Mouse (Mus musculus) bone marrow macrophage, adult 2 months (primary cell): ENCODE data around the gene Minos1.

Source experiments
- CTCF ChIP-seq: IDR thresholded peaks from 2 replicates; pipeline ENCODE4 v1.5.1; 2012; ENCODE audit warnings: low read depth, mild to moderate bottlenecking, low read length, moderate library complexity
- POLR2A ChIP-seq: IDR thresholded peaks from 2 replicates; pipeline ENCODE4 v1.6.1; 2012; ENCODE audit warnings: mild to moderate bottlenecking, low read depth, low read length, borderline replicate concordance

- TF ChIP-seq POLR2A, result no peak
- no peak for TF ChIP-seq CTCF
Observed at GRCm38 (mm10) chr4:139124940-139125339, 6.0 kb downstream of the Minos1 start.
